Mouse (Mus musculus): ENCODE data around the gene 1700001C19Rik.
"Not testable (repeated sequence)": the region's sequence is repeated elsewhere in the genome, so short reads cannot be mapped to it uniquely, and the experiment has no call there.

1700001C19Rik gene

DNA sequence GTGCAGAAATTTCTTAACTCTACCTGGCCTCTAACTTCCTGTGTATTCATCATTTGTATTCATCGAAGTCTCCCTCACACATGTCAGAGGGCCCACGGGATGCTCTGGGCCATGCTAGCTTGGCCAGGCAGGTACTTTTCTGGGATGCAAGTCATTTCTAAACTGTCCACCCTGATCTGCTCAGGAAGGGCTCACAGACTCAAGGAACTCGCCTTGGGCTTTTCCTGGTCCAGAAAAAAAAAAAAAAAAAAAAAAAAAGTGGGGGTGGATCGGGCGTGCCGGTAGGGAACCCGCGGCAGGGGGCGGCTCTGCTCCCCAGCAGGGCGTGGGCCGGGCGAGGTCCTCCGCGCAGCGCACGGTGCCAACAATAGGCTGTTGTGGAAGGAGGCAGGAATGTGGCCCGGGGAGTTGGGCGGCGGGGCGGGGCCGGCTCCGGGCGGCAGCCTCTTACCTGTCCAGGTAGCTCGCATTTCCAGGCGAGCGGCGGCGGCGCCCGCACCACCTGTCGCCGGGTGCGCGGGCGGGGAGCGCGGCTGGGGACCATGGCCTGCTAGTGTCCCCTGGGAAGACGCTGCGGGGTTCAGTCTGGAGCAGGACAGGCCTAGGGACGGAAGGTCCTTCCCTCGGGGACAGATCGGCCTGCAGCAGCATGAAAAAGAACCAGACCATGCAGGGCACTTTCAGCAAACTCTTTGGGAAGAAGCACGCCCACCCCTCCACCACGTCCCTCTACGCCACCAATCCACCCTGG, 845 bp downstream of the 1700001C19Rik start, which contains the start of gene AI661453:
TSS of gene AI661453 (plus strand) at position 460 of the 751 bp plus-strand sequence.
- in situ Hi-C loops (cut with MseI, MboI) = no loop called here

DNA sequence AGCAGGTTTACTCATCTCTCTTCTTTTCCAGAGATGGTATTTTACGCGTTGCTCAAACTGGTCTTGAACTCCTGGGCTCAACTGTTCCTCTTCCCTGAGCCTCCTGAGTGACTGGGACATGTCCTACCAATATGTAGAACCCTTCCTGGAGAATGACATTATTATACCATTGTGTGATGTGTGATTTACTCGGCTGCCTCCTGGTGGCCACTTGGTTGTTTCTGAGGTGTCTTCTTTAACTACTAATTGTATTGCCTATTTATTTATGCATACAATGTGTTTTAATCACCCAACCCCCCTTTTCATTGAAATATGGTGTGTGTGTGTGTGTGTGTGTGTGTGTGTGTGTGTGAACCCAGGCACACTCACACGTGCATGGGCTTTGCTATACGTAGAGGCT, 6.4 kb downstream of the 1700001C19Rik start:
- in situ Hi-C loops (cut with MseI, MboI) = no loop called here

DNA sequence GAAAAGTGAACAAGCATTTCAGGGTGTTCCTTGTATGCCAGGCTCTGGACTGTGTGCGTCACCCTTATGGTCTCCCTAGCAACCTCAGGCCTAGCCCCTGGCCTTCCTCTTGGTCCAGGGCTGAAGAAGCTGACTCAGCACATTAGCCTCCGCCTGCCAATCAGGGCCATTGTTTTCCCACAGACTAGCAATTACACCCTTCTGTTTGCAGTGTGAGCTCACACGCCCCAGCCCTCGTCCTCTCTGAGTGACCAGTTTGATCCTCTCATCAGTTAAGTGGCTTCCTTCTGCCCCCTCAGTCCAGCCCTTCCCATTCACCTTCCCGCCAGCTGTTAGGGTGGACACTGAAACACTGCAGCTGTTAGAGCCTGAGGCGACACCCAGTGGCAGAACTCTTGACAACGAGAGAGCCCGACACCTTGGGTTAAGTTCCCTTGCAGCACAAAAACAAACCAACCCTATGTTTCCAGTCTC, 8.3 kb downstream of the 1700001C19Rik start:
- in situ Hi-C loops (cut with MseI, MboI) = no loop called here

DNA sequence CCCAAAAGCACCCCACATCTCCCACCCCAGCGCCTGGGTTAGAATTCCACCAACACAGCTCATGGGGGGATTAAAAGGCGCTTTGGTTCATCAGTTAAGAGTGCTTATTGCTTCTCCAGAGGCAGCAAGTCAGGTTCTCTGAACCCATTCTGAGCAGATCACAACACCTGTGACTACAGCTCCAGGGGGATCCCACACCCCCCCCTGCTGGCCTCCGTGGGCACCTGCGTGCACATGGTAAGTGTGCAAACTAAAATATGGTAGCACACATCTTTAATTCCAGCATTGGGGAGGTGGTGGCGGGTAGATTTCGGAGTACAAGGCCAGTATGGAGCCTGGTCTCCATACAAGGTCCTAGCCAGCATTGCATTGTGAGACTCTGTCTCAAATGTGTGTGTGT, 9.9 kb downstream of the 1700001C19Rik start:
- in situ Hi-C loops (cut with MseI, MboI) = no loop called here

DNA sequence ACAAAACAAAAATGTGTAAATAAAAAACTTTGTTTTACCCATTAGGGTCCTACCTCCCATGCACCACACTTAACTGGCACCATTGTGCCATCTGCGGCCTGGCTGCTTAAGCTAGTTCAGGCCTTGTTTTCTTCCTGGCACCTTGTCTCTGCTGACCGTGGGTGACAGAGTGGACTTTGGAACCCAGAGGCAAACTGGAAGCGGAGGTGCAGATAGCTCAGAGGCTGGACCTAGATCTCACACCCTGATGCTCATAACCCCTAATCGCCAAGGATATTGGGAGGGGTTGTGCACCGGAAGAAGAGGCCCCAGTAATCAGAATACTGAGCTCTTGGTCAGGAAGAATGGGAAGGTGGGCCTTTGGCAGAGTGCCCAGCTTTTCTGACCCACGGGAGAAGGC, 13.0 kb downstream of the 1700001C19Rik start:
- in situ Hi-C loops (cut with MseI, MboI) = no loop called here

DNA sequence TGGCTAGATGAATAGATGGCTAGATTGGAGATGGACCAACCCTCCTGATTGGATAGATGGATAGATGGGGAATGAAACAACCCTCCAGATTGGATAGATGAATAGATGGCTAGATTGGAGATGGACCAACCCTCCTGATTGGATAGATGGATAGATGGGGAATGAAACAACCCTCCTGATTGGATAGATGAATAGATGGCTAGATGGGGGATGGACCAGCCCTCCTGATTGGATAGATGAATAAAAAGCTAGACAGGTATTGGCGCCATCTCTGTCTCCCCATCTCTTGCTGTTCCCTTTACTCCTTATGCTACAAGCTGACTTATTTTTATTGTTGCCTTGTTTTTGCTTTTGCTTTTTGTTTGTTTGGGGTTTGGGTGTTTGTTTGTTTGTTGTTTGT, 14.6 kb downstream of the 1700001C19Rik start:
- in situ Hi-C loops (cut with MseI, MboI) = not testable (repeated sequence)

DNA sequence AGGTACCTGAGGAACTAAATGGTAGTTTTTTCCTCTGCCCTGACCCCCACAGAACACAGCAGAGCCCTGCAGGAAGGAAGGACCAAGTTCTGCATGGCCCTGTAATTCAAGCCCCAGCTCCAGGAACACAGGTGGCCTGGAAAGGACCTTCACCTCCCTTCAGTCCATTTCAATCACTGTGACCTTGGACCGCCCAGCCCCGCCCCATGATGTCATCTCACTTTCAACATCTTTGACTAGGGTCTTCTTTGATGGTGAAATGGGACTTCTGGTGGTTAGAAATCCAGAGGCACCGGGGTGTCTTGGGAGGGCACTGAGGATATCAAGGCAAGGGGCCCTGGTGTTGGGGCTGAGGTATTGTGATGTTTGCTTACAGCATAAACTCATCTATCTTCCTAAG, 15.6 kb downstream of the 1700001C19Rik start:
- in situ Hi-C loops (cut with MseI, MboI) = no loop called here

DNA sequence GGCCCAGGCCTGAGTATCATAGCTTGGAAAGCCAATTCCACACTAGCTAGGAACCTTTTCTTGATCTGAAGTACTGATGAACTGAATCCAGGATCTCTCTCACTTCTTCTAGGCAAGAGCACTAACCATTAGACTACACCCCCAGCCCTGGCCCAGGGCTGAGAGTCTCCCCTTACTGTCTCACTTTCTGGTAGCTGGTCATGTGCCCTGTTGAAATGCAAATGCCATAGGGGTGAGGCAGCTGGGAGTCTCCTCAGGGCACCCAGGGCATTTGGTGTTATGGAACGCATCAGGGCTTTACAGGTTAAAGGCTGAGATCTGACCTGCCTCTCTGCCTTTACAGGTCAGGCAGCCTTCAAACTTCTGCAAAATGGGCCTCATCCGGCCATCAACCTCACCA, 17.0 kb downstream of the 1700001C19Rik start:
- in situ Hi-C loops (cut with MseI, MboI) = no loop called here

DNA sequence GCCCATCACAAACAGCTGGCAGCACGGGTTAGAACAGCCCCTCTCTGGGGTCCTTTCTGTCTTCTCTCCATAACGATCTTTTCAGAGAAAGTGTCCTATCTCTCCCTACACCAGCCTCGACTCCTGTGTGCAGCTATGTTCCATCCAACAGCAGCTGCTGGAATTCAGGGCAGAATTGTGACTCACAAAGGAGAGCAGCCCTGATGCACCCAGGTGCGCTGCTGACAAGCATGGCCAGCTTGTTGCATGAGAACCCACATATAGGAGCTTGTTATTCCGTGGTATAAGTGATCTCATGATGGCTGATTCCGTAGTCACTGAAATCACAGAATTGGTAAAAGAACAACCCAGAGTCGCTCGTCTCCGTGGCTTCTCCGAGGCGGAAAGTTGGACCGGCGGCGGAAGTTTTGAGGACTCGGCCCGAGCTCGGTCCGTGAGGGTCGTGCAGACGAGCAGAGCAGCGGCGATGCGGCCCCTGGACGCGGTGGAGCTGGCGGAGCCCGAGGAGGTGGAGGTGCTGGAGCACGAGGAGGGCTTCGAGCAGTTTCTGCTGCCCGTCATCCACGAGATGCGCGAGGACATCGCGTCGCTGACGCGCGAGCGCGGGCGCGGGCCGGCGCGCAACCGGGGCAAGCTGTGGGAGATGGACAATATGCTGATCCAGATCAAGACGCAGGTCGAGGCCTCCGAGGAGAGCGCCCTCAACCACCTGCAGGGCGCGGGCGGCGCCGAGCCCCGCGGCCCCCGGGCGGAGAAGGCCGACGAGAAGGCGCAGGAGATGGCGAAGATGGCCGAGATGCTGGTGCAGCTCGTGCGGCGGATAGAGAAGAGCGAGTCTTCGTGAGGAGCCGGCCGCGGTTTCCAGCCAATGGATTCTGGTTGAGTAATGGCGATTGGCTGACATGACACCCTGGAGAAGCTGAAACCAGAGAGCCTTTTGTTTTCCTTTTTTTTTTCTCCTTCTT, 27.0 kb downstream of the 1700001C19Rik start:
- in situ Hi-C loops (cut with MseI, MboI) = loop anchor here (5.0 kb wide), 2 partner anchors 62 to 72 kb away; no protein-coding TSS in a partner anchor

DNA sequence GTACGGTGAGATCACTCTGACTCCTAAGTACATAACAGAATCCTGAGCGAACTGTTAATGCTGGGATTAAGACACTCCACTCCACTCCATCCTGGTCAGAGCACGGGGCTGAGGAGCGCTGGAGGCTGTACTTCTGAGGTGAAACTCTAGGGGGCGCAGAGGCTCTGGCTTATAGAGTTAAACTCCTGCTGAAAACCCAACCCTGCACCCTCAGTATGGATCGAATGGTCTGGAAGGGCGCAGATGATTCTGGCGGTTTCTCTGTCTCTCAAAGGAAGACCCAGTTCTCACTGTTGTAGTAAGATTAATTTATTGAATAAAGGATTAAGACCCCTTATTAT, 28.6 kb downstream of the 1700001C19Rik start:
- in situ Hi-C loops (cut with MseI, MboI) = loop anchor here (5.0 kb wide), 2 partner anchors 64 to 74 kb away; no protein-coding TSS in a partner anchor

DNA sequence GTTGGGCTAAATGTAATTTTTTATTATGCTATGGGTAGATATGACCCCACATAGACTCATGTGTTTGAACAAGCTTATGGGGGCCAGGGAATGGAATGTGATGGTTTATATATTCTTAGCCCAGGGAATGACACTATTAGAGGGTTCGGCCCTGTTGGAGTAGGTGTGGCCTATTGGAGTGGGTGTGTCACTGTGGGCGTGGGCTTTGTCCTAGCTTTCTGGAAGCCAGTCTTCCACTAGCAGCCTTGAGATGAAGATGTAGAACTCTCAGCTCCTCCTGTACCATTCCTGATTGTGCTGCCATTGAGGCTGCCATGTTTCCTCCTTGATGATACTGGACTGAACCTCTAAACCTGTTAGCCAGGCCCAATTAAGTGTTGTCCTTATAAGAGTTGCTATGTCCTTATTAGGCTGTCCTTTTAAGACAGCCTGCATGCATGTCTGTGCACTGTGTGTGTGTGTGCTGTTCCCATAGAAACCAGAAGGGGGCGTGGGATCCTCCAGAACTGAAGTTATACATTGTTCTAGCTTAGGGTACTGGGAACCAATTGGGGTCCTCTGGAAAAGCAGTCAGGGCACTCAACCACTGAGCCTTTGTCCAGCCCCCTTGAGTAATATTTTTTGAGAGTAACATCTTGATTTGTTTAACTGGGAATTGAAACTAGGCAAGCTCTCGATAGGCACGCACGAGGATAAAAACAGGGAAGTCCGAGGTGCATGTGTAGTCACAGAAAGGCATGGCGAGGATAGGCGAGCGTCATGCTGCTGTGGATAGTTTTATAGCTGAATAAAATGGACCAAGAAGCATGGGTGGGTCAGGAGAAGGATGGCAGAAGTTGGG, 29.2 kb downstream of the 1700001C19Rik start:
- in situ Hi-C loops (cut with MseI, MboI) = loop anchor here (5.0 kb wide), 2 partner anchors 64 to 74 kb away; no protein-coding TSS in a partner anchor

DNA sequence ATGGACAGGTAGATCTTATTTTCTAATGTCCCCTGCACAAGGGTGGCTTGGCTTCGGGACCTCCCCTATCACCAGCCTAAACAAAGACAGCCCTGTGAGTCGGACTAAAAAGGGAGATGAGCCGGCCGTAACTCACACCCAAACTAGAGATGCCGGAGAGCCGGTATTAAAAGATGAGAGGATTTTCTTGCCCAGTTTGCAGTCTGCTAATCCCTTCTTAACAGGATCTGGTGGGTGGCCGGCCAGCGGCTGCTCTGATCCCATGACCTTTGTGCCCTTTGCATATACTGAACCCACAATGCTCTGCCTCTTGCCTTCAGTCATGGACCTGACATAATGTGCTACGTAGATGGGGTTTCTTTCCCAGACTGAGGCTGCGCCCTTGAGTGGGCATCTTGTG, 36.7 kb downstream of the 1700001C19Rik start, which contains the start of gene Guca1a:
TSS of gene Guca1a (minus strand) at position 134 of the 400 bp plus-strand sequence.
- in situ Hi-C loops (cut with MseI, MboI) = no loop called here

DNA sequence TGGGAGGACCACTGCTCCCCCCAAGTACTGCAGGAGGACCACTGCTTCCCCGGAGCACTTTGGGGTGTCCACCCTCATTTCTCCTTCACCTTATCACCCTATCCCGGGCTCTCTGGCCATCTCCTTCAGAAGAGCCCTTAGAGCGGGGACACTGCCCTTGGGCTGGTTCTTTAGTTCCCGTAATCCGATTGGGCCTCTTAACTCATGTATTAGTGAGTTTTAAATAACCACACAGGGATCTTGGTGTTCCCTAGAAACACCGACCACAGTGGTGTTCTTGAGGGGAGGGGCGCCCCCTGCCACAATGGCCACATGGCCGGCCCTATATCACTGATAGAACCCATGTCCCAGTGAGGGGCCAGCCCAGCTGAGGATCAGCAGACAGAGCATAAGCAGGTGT, 38.1 kb downstream of the 1700001C19Rik start:
- in situ Hi-C loops (cut with MseI, MboI) = no loop called here

DNA sequence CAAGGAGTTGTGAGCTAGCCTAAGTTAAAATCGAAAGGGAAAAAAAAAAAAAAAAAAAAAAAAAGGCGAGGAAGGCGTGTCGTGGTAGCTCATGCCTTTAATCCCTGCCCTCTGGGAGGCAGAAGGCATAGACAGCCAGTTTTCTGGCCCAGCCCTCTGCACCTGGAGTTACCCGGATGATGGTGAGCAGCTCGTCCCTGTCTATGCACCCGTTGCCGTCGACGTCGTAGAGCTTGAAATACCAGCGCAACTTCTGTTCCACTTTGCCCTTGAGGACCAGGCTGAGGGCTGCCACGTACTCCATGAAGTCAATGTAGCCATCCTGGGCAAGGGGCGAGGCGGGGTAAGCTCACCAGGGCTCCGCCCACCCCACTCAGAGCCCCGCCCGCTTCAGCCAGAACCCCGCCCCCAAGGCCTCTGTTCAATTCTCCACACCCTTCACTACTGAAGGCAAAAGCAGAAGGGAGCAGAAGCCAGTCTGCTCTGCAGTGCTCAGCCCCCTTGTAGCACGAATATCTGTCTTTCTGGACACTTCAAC, 41.7 kb downstream of the 1700001C19Rik start:
- in situ Hi-C loops (cut with MseI, MboI) = no loop called here

DNA sequence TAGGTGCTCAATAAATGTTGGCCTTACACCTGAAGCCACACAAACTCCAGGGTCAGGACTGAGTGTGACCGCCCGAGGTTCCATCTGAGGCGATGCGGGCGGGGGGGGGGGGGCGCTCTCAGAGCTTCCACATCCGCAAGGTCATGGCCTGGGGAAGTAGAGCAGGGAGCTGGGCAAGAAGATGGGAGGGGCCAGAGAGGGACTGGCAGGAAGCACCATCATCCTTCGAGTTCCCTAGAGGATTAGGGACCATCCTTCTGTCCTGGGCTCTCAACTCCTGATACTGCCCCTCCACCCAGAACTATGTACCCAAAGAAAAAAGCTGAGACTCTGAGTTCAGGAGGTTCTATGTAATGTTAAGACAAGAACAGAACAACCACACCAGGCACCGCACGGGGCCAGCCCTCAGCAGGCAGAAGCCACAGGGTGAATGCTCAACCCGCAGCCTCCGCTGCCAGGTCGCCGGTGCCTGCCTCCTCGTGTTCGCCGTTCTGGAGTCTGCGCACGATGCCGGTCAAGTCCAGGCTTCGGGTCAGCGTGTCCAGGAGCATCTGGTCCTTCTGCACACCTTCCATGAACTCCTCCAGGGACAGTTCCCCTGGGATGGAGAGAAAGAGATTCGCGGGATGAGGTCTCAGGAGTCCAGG, 42.8 kb downstream of the 1700001C19Rik start:
- in situ Hi-C loops (cut with MseI, MboI) = no loop called here

DNA sequence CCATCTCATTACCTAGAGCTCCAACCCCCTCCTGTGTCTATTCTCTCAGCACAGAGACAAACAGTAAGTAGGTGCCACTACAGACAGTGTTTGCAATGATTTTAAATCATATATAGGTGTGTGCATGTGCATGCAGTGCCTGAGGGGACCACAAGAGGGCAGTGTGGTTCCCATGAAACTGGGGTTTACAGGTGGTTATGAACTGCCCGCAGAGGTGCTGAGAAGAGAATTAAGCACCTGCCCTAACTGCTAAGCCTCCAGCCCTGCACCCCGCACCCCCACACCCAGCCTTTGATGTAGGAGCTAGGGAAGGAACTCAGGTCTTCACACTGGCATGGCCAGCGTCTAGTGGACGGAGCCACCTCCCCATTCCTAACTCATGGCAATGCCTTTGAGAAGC, 50.5 kb downstream of the 1700001C19Rik start:
- in situ Hi-C loops (cut with MseI, MboI) = loop anchor here in 1 of 2 experiments (5.0 kb wide), 1 partner anchor 96 kb away; no protein-coding TSS in a partner anchor

DNA sequence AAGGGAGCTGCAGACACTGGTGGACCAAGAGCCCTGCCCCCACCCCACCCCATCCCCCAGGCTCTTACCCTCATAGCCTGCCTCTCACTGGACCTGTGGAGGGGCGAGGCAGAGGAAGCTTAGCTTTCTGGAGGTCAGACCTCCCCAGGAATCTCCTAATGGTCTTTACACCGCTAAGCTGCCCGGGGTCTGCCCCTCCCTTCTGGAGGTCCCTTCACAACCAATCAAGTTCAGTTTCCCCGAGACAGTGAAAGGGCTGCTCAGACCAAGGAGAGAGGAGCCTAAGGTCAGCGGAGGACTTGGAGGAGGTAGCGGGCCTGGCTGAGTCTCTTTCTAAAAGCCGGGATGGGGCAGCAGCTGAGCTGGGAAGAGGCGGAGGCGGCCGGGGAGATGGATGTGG, 52.0 kb downstream of the 1700001C19Rik start, which contains the start of gene Guca1b:
TSS of gene Guca1b (plus strand) at position 249 of the 400 bp plus-strand sequence.
- in situ Hi-C loops (cut with MseI, MboI) = loop anchor here in 1 of 2 experiments (5.0 kb wide), 1 partner anchor 97 kb away; no protein-coding TSS in a partner anchor

DNA sequence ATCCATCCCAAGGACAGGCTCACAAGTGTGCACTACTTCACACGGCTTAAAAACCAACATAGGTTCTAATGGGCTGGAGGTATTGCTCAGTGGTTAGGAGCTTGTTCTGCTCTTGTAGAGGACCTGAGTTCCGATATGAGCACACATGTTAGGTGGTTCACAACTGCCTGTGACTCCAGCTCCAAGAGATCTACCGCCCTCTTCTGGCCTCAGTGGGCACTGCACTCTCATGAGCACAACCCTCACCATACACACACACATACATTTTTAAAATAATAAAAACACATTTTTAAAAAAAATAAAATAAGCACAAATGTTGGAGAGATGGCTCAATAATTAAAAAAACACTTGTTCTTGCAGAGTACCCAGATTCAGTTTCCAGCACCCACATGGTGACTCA, 53.1 kb downstream of the 1700001C19Rik start:
- in situ Hi-C loops (cut with MseI, MboI) = no loop called here

DNA sequence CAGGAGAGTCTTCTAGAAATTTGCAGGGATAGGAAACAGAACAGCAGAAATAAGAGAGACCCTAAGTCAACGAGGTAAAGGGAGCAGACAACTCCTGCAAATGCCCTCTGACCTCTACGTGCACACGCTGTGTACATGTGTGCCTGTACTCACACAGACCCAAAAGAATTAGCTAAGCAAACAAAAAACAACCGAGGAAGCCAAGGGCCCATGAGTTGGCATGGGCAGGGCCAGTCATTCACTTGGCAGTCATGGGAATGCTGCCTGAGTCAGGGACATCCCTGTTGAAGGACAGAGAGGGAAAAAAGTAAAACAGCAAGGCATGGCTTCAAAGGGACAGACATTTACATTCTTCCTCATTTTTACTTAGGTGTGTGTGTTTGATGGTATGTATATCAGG, 53.9 kb downstream of the 1700001C19Rik start:
- in situ Hi-C loops (cut with MseI, MboI) = no loop called here

DNA sequence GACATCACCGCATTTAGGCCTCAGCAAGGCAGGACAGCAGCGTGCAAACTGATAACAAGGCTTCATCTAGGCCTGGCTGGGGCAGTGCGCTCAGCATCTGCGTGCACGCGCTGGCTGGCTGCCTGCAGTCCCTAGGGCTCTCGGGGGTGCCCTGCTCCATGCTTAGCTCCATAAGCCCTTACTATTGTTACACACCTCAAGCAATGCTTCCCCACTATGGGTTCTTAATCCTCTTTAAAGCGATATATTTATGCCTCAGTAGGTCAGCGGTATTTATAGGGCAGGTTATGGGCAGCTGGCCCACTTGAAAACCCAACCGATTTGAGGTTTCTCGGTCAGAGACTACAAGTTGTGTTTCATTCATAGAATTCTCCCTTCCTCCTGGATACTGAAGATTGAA, 55.3 kb downstream of the 1700001C19Rik start:
- in situ Hi-C loops (cut with MseI, MboI) = no loop called here

Data from mouse trophoblast stem cell (cell line).